Mouse (Mus musculus): ENCODE data around the gene Isyna1.

Gene Isyna1

DNA sequence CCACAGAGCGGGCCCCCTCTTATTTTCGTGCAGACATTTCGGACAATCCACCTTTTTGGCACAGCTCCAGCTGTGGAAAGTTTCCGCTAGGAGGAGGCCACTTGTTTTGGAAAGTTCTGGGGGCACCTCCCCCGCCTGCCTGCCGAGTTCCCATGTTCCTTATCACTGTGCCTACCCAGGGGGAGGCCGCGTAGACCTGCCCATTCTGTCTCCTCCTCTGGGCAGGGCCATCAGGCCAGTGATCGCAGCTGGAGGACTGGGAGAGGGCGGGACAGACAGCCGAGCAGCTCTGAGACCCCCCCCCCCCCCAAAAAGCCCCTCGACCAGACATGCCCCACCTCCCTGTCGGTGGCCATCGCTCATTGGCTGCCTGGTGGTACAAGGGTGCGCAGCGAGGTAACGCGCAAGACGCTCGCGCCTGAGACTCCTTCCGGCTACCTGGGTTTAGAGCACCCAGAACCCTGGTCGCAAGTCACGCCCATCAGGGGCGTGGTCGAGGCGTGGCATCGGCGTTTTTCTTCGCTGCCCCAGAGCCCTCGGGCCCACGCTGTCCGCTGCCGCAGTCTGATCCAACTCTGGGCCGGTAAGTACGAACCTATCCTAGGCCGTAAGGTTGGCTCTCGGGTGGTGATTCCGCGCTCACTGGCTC is at the start of gene Isyna1:
Gene Isyna1, plus strand, starts transcription at position 413 of the 649 bp plus-strand sequence.
- Histone ChIP-seq H3K9me3 (ENCODE audit: low read length) (no peaks in the 10 kb centered on the region), H3K4me3 (replicated peaks; ENCODE audit: low read length) (peak within 1 kb of the TSS; percentile 93), H3K36me3 (ENCODE audit: insufficient read depth, low read length) (peaks cover 60% of the 10 kb centered on the region), H3K27me3 (ENCODE audit: insufficient read depth, low read length) (peaks cover 15% of the 10 kb centered on the region), H3K4me1 (replicated peaks; ENCODE audit: low read depth, low read length) (peaks cover 88% of the 10 kb centered on the region)
- TF ChIP-seq POU5F1 (IDR thresholded peaks at IDR 0.05; ENCODE audit: borderline replicate concordance, low read length) = no peak
- TF ChIP-seq NANOG (IDR thresholded peaks at IDR 0.05; ENCODE audit: borderline replicate concordance, low read length) = no peak
- no peak for TF ChIP-seq CTCF (conservative IDR thresholded peaks at IDR 0.05; ENCODE audit: low read length)

- H3K27me3 ChIP-seq (ENCODE audit: insufficient read depth, low read length) = no peaks in the 10 kb centered on the region
- peaks cover 59% of the 10 kb centered on the region for H3K4me1 ChIP-seq (replicated peaks; ENCODE audit: low read depth, low read length)
- peaks cover 60% of the 10 kb centered on the region for H3K36me3 ChIP-seq (ENCODE audit: insufficient read depth, low read length)
- TF ChIP-seq NANOG (IDR thresholded peaks at IDR 0.05; ENCODE audit: borderline replicate concordance, low read length) (no peak), CTCF (conservative IDR thresholded peaks at IDR 0.05; ENCODE audit: low read length) (no peak), POU5F1 (IDR thresholded peaks at IDR 0.05; ENCODE audit: borderline replicate concordance, low read length) (no peak)
- no peak overlapping the region for H3K4me3 ChIP-seq (replicated peaks; ENCODE audit: low read length)
- no peaks in the 10 kb centered on the region for H3K9me3 ChIP-seq (ENCODE audit: low read length)
These were observed 47.8 kb upstream of the Isyna1 start for GRCm38 (mm10) chr8:70546412-70546811.

DNA sequence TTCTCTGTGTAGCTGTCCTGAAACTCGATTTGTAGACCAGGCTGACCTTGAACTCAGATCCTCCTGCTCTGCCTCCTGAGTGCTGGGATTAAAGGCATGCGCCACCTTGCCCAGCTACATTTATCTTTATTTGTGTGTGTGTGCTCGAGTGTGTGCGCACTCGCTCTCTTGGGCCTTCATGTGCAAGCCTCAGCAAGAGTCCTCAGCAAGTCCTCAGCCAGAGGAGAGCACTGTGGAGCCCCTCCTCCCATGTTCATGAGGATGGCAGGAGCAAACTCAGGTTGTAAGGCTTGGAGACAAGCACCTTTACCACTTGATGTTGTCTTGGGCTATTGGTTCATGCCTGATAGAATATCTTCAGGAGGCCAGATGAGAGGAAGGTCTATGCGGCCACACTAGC is 46.4 kb upstream of the Isyna1 start:
- TF ChIP-seq CTCF (conservative IDR thresholded peaks at IDR 0.05; ENCODE audit: low read length) (no peak), POU5F1 (IDR thresholded peaks at IDR 0.05; ENCODE audit: borderline replicate concordance, low read length) (no peak), NANOG (IDR thresholded peaks at IDR 0.05; ENCODE audit: borderline replicate concordance, low read length) (no peak)
- peaks cover 54% of the 10 kb centered on the region for H3K36me3 ChIP-seq (ENCODE audit: insufficient read depth, low read length)
- H3K27me3 ChIP-seq (ENCODE audit: insufficient read depth, low read length) = no peaks in the 10 kb centered on the region
- peaks cover 47% of the 10 kb centered on the region for H3K4me1 ChIP-seq (replicated peaks; ENCODE audit: low read depth, low read length)
- no peaks in the 10 kb centered on the region for H3K9me3 ChIP-seq (ENCODE audit: low read length)
- H3K4me3 ChIP-seq (replicated peaks; ENCODE audit: low read length) = no peak overlapping the region

- Histone ChIP-seq H3K27me3 (ENCODE audit: insufficient read depth, low read length) (no peaks in the 10 kb centered on the region), H3K4me3 (replicated peaks; ENCODE audit: low read length) (no peak overlapping the region), H3K36me3 (ENCODE audit: insufficient read depth, low read length) (peaks cover 49% of the 10 kb centered on the region), H3K4me1 (replicated peaks; ENCODE audit: low read depth, low read length) (peaks cover 44% of the 10 kb centered on the region), H3K9me3 (ENCODE audit: low read length) (no peaks in the 10 kb centered on the region)
- TF ChIP-seq CTCF (conservative IDR thresholded peaks at IDR 0.05; ENCODE audit: low read length) (no peak), NANOG (IDR thresholded peaks at IDR 0.05; ENCODE audit: borderline replicate concordance, low read length) (no peak), POU5F1 (IDR thresholded peaks at IDR 0.05; ENCODE audit: borderline replicate concordance, low read length) (no peak)
These were observed 44.6 kb upstream of the Isyna1 start for GRCm38 (mm10) chr8:70549412-70550184.

DNA sequence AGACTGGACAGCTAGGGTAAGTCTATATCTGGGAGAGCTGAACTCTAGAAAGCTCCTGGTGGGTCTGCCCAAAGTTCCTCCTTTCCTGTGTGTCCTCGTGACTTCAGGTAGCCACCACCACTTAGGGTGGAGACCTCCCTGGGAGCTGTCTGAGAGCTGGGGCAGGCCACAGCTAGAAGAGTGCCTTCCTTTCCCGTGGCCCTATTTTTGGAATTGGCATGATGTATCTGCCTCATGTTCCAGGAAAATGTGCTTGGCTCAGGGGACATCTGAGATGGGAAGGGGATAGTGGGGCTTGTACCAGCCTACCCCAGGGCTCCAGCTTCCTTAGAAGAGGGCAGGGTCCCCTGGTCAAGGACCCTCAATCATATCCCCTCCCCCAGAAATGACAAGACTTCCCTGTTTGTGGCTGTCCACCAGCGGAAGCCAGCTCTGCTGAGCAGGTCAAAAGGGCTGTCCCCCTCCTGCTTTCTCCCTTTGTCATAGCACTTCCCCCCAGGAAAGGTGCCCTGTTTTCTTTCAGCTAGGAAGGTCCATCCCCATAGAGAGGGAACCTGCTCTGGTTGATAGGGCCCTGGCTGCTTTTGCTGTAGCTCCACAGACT is 42.5 kb upstream of the Isyna1 start:
- Histone ChIP-seq H3K9me3 (ENCODE audit: low read length) (no peaks in the 10 kb centered on the region), H3K36me3 (ENCODE audit: insufficient read depth, low read length) (peaks cover 44% of the 10 kb centered on the region), H3K4me1 (replicated peaks; ENCODE audit: low read depth, low read length) (peaks cover 48% of the 10 kb centered on the region), H3K4me3 (replicated peaks; ENCODE audit: low read length) (no peak overlapping the region), H3K27me3 (ENCODE audit: insufficient read depth, low read length) (no peaks in the 10 kb centered on the region)
- no peak for TF ChIP-seq POU5F1 (IDR thresholded peaks at IDR 0.05; ENCODE audit: borderline replicate concordance, low read length)
- no peak for TF ChIP-seq CTCF (conservative IDR thresholded peaks at IDR 0.05; ENCODE audit: low read length)
- no peak for TF ChIP-seq NANOG (IDR thresholded peaks at IDR 0.05; ENCODE audit: borderline replicate concordance, low read length)

DNA sequence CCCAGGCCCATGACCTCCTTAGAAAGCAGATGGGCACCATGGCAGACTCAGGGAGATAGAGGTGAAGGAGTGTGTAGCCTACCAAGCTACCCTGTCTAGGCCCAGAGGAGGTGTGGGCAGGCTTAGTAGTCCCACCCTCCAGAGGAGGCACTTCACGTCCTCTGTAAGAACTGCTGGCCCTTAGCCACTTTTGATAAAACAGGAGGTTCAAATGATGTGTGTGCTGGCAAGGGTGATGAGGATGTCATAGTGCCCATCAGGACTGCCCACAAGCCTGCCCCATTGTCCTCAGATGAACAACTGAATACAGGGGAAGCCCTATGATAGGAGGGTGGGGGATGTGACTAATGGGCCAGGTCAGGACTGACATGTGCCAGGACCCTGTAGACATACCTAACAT is 41.3 kb upstream of the Isyna1 start:
- H3K9me3 ChIP-seq (ENCODE audit: low read length) = no peaks in the 10 kb centered on the region

GRCm38 (mm10) chr8:70553740-70554139 is 40.4 kb upstream of the Isyna1 start:
- Histone ChIP-seq H3K36me3 (ENCODE audit: insufficient read depth, low read length) (peaks cover 53% of the 10 kb centered on the region), H3K4me3 (replicated peaks; ENCODE audit: low read length) (no peak overlapping the region), H3K4me1 (replicated peaks; ENCODE audit: low read depth, low read length) (peaks cover 48% of the 10 kb centered on the region), H3K9me3 (ENCODE audit: low read length) (no peaks in the 10 kb centered on the region), H3K27me3 (ENCODE audit: insufficient read depth, low read length) (no peaks in the 10 kb centered on the region)
- no peak for TF ChIP-seq CTCF (conservative IDR thresholded peaks at IDR 0.05; ENCODE audit: low read length)
- no peak for TF ChIP-seq NANOG (IDR thresholded peaks at IDR 0.05; ENCODE audit: borderline replicate concordance, low read length)

More for the DNA sequence above, 41.3 kb upstream of the Isyna1 start:
- no peak overlapping the region for H3K4me3 ChIP-seq (replicated peaks; ENCODE audit: low read length)
- no peak for TF ChIP-seq NANOG (IDR thresholded peaks at IDR 0.05; ENCODE audit: borderline replicate concordance, low read length)
- no peak for TF ChIP-seq CTCF (conservative IDR thresholded peaks at IDR 0.05; ENCODE audit: low read length)
- TF ChIP-seq POU5F1 (IDR thresholded peaks at IDR 0.05; ENCODE audit: borderline replicate concordance, low read length) = no peak
- H3K4me1 ChIP-seq (replicated peaks; ENCODE audit: low read depth, low read length) = peaks cover 48% of the 10 kb centered on the region
- no peaks in the 10 kb centered on the region for H3K27me3 ChIP-seq (ENCODE audit: insufficient read depth, low read length)
- H3K36me3 ChIP-seq (ENCODE audit: insufficient read depth, low read length) = peaks cover 53% of the 10 kb centered on the region

- Histone ChIP-seq H3K9me3 (ENCODE audit: low read length) (no peaks in the 10 kb centered on the region), H3K27me3 (ENCODE audit: insufficient read depth, low read length) (no peaks in the 10 kb centered on the region), H3K4me3 (replicated peaks; ENCODE audit: low read length) (no peak overlapping the region), H3K36me3 (ENCODE audit: insufficient read depth, low read length) (peaks cover 61% of the 10 kb centered on the region), H3K4me1 (replicated peaks; ENCODE audit: low read depth, low read length) (peaks cover 57% of the 10 kb centered on the region)
- no peak for TF ChIP-seq POU5F1 (IDR thresholded peaks at IDR 0.05; ENCODE audit: borderline replicate concordance, low read length)
- TF ChIP-seq NANOG (IDR thresholded peaks at IDR 0.05; ENCODE audit: borderline replicate concordance, low read length) = no peak
- TF ChIP-seq CTCF (conservative IDR thresholded peaks at IDR 0.05; ENCODE audit: low read length) = no peak
These were observed 39.0 kb upstream of the Isyna1 start for GRCm38 (mm10) chr8:70555079-70555747.
